Mouse (Mus musculus): Measurements from ENCODE around the gene Wnt9a.

DNA sequence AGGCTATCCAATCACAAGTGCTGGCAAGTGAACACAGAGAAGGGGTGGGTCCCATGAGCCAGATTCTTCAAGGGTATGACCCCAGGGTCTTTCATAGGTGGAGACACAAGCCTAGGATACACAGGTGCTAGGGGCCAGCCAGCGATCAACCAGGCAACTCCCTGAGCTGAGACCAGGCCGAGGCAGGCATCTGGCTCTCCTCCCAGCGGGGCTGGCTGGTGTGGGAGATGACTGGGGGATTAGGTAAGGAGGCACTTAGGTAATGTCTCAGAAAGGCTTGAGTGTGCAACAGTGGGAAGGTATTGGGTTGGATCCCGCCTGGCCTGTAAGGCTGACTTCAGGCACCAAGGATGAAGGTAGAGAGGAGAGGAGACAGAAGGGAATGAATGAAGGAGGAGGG is 28.4 kb downstream of the Wnt9a start:
- TF ChIP-seq CTCF (IDR thresholded peaks at IDR 0.05; ENCODE audit: insufficient read depth, low read depth, low read length) (no peak), POLR2A (IDR thresholded peaks at IDR 0.05; ENCODE audit: insufficient read depth, low read depth, low read length) (no peak)
